Mouse (Mus musculus): ENCODE data around the gene Ccr1l1.
A peak's percentile ranks its signal among the peaks of the same experiment; 100 is the strongest.

The Ccr1l1 gene

GRCm38 (mm10) chr9:123960161-123960560 lies 18.0 kb downstream of the Ccr1l1 start:
- peak; percentile 51 for DNase-seq (ENCODE audit: low read depth)

GRCm38 (mm10) chr9:123957911-123958413 lies 20.2 kb downstream of the Ccr1l1 start:
- DNase-seq (ENCODE audit: low read depth): no peak

GRCm38 (mm10) chr9:123956892-123957291 lies 21.3 kb downstream of the Ccr1l1 start:
- DNase-seq (ENCODE audit: low read depth): no peak

- DNase-seq (ENCODE audit: low read depth): no peak
These were observed 24.7 kb downstream of the Ccr1l1 start for GRCm38 (mm10) chr9:123953551-123953950.

GRCm38 (mm10) chr9:123951176-123951575 lies 27.0 kb downstream of the Ccr1l1 start:
- DNase-seq (ENCODE audit: low read depth): no peak

GRCm38 (mm10) chr9:123949432-123949831 lies 28.8 kb downstream of the Ccr1l1 start:
- no peak for DNase-seq (ENCODE audit: low read depth)

GRCm38 (mm10) chr9:123947815-123948214 lies 30.4 kb downstream of the Ccr1l1 start:
- no peak for DNase-seq (ENCODE audit: low read depth)

- no peak for DNase-seq (ENCODE audit: low read depth)
These were observed 36.2 kb downstream of the Ccr1l1 start for GRCm38 (mm10) chr9:123942025-123942424.

GRCm38 (mm10) chr9:123941316-123941715 lies 36.9 kb downstream of the Ccr1l1 start:
- peak; percentile 75 for DNase-seq (ENCODE audit: low read depth)

- no peak for DNase-seq (ENCODE audit: low read depth)
These were observed 37.6 kb downstream of the Ccr1l1 start for GRCm38 (mm10) chr9:123940628-123941027.

GRCm38 (mm10) chr9:123940168-123940567 lies 38.0 kb downstream of the Ccr1l1 start:
- DNase-seq (ENCODE audit: low read depth): peak; percentile 44

GRCm38 (mm10) chr9:123937989-123938388 lies 40.2 kb downstream of the Ccr1l1 start:
- DNase-seq (ENCODE audit: low read depth): peak; percentile 66

- DNase-seq (ENCODE audit: low read depth): no peak
These were observed 41.5 kb downstream of the Ccr1l1 start for GRCm38 (mm10) chr9:123936604-123937280.

- no peak for DNase-seq (ENCODE audit: low read depth)
These were observed 42.4 kb downstream of the Ccr1l1 start for GRCm38 (mm10) chr9:123935776-123936175.

- no peak for DNase-seq (ENCODE audit: low read depth)
These were observed 42.9 kb downstream of the Ccr1l1 start for GRCm38 (mm10) chr9:123935346-123935745.

- DNase-seq (ENCODE audit: low read depth): no peak
These were observed 44.3 kb downstream of the Ccr1l1 start for GRCm38 (mm10) chr9:123933716-123934445.

GRCm38 (mm10) chr9:123932911-123933675 lies 45.1 kb downstream of the Ccr1l1 start:
- no peak for DNase-seq (ENCODE audit: low read depth)

- DNase-seq (ENCODE audit: low read depth): peak; percentile 69
These were observed 46.2 kb downstream of the Ccr1l1 start for GRCm38 (mm10) chr9:123931761-123932700.

GRCm38 (mm10) chr9:123930926-123931325 lies 47.3 kb downstream of the Ccr1l1 start:
- no peak for DNase-seq (ENCODE audit: low read depth)

- no peak for DNase-seq (ENCODE audit: low read depth)
These were observed 47.7 kb downstream of the Ccr1l1 start for GRCm38 (mm10) chr9:123930476-123930875.

GRCm38 (mm10) chr9:123929936-123930335 lies 48.3 kb downstream of the Ccr1l1 start:
- DNase-seq (ENCODE audit: low read depth): no peak
